In genomic region chr10:76785312-76785711, GRCm38 (mm10) we compare ENCODE assay signal across 7 mouse cellular contexts.
"Had no signal": no experiment of that assay in that cellular context is flagged by ENCODE, and none has a peak within 500 bp of the region (broad histone marks: within the 10 kb centered on the region; RNA-seq: fewer than 3 reads in every experiment).

No protein-coding gene starts in this region.

- DNase-seq: lung, adult 2 months; lung, postnatal 14 days; lung, postnatal 36 days; right cerebral cortex, postnatal 14 days; thymus, adult 2 months; thymus, postnatal 14 days; thymus, postnatal 36 days had no signal
